Mouse (Mus musculus): ENCODE results near the gene Mettl5. TPM values are rescaled to one million over a fixed set of nuclear protein-coding genes. Genes with fewer than 3 reads are reported as not detected.
A peak's percentile ranks its signal among the peaks of the same experiment; 100 is the strongest.

The Mettl5 gene
- total RNA-seq, 2 experiments from 2014 or later, result 12.8 to 12.9 TPM

DNA sequence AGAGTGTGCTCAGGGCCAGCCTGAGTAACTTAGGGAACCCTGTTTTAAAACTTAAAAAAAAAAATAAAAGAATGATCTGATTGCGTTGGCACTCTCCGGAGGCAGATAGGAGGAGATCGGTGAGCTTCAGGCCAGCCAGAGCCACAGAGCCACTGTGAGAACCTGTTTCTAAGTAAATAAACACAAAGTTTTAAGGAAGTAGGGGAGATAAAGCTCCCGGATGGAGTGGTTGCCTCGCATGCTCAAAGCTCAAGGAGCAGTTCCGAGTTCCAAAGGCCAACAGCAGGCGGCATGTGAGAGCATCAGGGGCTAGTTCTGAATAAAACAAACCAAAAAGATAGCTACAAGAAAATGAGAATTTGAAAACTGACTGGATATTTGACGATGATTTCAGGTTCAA is 29.0 kb downstream of the Mettl5 start:
- no peak for DNase-seq

DNA sequence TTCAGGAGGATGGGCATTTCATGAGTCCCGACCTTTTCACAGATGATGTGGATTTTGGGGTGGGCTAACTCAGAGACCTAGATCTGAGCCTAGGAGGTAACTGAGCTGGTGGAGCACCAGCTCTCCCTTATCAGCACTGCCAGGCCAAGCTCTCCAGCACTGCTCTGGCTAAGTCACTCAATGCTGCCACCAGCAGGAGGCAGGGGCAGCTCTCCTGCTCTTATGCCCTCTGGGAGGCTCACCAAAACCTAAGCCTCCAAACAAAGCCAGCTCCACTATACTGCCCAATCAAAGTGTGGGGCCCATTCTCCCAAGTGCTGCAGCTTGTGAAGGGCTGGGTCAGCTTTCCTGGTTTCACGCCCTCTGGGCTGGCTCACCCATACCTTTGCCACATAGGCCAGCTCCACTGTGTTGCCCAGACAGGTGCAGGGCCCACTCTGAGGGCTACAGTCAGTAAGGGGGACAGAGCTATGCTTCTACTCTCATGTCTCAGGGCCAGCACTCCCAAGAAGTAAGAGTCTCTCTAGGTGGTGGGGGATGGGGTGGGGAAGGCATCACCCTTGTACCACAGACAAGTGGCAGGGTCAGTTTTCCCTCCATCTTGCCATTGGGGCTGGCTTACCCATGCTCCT is 33.9 kb downstream of the Mettl5 start:
- no peak for DNase-seq

DNA sequence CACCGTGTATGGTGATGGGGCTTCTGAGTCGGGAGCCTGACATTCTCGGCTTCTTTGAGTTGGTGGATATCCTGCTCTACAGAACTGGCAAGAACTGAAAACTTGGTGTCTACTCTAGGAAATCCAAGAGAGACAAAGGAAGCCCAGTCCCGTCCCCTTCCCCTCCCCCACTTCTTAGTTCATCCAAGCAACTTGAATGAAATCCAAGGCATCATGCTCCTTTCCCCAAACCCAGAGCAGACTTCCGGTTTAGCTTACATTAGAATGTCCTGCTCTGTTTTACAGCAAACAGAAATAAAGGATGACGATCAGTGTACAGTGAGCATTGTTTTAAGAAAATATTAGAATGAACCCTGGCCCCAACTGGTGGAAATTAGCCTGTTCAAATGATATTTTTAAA is 36.2 kb downstream of the Mettl5 start:
- DNase-seq, result no peak

DNA sequence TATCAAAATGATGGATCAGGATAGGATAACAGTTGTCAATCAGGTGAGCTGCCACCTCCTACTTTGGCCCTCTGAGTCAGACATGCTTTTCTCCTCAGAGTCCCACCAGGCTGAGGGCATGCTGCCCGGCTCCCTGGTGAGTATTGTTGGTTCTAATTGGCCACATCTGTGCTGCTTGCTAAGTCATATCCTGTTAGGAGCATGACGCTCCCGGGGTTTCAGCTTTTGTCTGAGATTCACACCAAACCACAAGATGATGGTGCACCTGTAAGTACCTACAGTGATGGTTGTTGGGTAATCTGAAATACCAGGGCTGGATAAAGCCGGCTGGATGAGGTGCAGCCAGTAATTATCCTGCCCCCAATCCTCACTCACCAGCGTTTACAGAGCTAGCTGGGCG is 45.2 kb downstream of the Mettl5 start:
- no peak for DNase-seq

DNA sequence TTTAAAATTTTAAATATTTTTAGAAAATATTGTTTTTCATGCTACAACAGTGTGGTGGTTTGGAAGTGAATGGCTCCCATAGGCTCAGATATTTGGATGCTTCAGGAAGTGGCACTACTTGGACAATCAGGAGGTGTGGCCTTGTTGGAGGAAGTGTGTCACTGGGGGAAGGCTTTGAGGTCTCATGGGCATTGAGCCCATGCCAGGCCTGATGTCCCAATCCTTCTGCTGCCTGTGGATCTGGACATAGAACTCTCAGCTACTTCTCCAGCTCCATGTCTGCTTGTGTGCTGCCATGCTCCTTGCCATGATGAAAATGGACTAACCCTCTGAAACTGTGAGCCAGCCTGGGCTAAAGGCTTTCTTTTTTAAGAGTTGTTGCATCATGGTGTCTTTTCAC is 46.7 kb downstream of the Mettl5 start:
- DNase-seq, result no peak

DNA sequence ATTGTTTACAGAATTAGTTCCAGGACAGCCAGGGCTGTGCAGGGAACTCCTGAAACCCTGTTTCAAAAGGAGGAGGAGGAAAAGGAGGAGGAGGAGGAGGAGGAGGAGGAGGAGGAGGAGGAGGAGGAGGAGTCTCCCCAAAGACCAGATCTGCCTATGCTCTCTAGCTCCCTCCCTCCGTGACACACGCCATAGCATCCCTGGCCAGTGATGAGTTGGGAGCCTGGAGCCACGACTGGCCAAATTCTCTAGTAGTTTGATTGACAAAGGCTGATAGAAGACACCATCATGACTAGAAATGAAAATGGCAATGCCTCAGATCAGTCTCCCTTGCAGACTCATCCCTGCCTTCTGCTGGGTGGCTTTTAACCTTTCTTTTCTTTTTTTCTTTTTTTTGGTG is 47.4 kb downstream of the Mettl5 start:
- DNase-seq, result no peak

DNA sequence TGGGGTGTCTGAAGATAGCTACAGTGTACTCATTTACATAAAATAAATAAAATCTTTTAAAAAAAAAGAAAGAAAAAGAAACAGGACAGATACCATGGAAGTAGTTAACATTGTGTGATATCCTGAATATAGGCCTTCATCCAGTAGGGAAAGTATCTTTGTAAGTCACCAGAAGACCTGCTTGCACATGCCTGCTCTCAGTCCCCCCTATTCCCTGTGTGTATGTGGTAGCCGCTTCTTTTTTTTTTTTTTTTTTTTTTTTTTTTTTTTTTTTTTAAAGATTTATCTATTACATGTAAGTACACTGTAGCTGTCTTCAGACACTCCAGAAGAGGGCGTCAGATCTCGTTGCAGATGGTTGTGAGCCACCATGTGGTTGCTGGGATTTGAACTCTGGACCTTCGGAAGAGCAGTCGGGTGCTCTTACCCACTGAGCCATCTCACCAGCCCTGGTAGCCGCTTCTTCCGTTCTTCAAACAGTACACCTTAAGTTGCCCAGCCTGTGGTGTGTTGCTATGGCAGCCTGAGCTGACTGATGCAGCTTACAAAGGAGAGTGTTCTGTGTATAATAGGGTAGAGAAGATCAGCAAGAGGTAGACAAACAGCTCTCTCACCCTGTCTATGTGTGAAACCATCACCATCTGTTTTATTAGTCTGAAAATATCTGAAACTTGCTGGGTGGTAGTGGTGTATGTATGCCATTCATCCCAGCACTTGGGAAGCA is 48.0 kb downstream of the Mettl5 start:
- DNase-seq, result no peak

DNA sequence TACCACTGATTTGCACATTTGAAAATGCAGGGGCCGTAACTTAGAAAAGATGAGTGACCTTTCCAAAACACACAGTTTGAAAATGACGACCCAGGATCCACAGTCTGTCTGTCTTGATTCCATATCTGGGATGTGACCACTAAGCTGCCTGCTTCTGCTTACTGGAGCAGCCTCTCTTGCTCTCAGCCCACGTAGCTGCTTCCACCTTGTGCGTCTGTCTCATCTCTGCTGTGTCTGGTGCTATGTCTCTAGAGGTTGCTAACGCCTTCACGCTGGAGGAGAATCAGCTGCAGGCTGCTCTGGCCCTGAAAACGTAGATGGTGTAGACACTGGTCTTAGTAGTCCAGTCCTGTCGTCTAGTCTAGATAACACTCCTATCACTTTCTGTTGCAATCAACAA is 55.3 kb downstream of the Mettl5 start:
- no peak for DNase-seq

DNA sequence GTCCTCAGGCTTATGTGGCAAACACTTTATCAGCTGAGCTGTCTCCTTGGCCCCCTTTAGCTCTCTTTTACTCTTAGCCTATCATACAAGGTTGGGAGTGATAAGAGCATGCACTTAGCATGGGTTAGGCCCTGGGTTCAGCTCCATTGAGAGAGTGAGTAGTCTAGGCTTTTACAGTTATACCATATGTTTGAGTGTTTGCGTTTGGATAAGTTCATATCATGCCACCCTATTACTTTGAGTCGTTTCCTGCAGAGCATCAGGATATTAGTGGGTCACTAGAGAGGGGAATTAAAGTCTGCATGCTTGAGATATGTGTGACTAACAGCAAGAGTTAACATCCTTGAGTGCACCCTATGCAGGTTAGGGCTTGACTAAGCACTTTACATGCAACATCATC is 55.7 kb downstream of the Mettl5 start:
- no peak for DNase-seq

DNA sequence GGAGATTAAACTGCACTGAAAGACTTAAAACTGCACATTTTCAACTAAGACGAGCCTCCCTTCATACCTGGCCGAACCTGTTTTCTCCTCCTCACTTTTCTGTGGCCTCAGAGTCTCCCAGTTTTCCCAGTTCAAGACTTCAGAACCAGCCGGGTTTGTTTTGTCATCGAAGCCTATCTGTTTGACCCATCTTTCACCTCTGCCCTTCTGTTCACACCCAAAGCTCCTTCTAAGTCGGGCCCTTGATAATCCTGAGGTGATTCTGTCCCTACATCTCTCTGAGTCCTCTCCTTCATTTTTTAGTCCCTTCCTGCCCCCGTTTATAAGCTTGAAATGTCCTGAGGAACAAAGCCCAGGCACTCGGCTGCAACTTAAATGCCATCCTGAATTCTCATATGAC is 57.4 kb downstream of the Mettl5 start:
- DNase-seq, result no peak

DNA sequence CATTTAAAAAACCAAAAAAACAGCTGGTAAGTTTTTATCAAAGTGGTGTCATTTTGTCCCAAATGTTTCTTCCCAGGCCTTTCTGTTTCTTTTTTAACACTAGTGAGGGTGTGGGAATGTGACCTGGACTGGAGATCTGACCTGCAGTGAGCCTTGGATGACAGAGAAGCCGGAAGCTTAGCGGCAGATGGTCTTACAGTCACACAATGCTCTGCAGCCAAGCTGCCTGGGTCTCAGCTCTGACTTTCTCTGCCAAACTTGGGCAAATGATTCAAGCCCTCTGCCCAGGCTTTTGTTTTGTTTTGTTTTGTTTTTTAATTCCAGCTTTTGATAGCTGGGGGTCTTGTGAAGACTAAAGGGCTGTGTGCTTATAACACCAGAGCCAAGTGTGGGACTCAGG is 59.0 kb downstream of the Mettl5 start:
- DNase-seq, result no peak

DNA sequence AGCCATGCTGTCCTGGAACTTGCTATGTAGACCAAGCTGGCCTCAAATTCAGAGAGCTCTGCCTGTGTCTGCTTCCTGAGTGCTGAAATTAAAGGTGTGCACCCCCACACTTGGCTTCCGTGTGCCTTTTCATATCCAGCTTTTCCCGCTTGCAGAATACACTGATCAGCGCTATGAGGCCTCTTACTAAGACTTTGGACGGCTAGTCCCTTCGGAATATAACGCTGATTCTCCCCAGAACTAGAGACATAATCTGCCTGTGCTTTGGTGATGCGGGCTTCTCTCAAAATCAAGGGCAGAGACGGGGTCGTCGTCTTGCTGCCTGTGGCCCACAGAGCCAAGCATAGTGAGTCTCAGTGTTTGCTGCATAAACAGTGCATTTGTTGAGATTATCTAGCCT is 59.5 kb downstream of the Mettl5 start:
- no peak for DNase-seq

DNA sequence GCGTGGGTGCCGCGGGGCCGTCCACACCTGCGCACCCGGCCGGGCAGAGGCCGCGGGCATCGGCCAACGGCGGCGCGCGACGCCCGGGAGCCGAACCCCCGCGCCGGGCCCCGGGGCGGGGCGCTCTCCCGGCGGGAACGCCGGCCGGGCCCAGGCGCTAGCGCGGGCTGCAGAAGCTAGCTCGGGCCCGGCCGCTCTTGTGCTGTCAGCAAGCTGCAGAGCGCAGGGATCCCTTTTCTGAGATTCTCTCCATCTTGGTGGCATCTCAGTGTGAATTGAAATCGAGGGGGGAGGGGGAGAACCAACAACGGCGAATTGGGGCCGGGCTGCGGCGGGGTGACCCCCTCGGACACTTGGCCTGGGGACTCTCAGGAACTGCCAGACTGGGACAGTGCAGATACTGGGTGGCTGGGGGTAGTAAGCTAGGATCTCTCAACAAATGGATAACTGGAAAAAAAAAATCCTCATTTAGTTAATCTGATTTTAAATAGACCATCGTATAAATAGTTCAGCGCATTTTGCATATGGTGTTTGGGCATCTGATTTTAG is 62.2 kb downstream of the Mettl5 start:
- DNase-seq, result peak; percentile 24 to 29

DNA sequence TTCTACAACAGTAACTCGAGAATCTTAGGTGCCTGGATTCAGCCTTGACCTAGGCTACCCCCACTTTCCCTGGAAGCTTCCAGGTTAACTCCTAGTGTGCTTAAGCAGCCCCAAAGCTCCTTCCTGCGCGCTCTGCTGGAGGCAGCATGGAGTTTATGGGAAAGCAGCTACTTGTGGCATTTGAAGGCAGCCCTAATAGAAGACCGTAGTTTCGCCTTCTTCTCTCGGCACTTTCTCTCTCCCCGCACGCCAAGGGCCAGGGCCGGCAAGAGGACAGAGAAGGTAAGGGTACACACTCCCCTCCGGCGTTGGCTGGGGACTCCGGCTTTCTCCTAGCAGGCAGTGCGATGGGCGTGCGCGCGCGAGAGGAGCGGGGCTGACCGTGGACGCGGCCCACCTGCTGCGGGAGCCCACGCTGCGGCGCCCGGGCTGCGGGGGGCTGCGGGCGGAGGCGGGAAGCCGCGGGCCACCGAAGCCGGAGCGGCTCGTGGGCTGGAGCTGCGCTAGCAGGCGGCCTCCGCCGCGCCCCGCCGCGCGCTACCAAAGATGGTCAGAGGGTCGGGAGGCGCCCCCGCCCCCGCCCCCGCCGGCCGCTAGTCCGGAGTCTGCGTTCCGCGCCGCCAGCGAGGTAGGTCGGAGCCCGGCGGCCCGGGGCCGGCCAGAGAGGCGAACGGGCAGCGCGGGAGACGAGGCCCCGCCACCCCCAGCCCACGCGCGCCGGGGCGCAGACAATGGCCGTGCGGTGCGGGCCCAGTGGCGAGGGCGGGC is 62.9 kb downstream of the Mettl5 start:
- peak; percentile 28 to 44 for DNase-seq

DNA sequence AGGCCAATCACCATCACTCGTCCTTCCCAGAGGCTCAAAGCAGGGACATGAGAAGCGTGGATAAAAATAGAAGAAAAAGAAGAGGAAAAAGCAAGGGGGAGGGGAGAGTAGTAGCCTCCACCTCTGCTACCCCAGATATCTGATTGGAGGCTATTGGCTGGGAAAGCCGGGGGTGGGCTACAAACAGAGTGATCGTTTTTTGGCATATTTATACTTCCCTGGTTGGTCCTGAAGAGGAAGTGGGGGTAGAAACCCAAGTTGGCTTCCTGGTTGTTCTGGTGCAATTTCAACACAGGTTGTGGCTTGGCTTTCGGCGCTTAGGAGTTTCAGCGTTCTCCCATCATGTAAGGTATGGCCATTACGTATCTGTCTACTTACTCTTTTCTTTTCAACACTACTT is 63.7 kb downstream of the Mettl5 start, which contains the start of gene Klhl23:
Gene Klhl23, plus strand, starts transcription at position 234 of the 400 bp plus-strand sequence.
- no peak for DNase-seq

Other genes starting within 250 kb of the Mettl5 start
- 10 to 100 TPM; 24.7 to 25.7 TPM for gene Bbs5, start 238.4 kb downstream of the Mettl5 start, total RNA-seq (2021)
- gene Klhl41, start 215.5 kb downstream of the Mettl5 start, total RNA-seq (2021), result under 1 TPM; 0.40 to 0.53 TPM
- gene Fastkd1, start 172.1 kb downstream of the Mettl5 start, total RNA-seq (2021), result 10 to 100 TPM; 18.4 to 19.2 TPM
- 10 to 100 TPM; 64.7 to 74.6 TPM for gene Ppig, start 163.1 kb downstream of the Mettl5 start, total RNA-seq (2021)
- gene Ccdc173, start 96.0 kb downstream of the Mettl5 start, total RNA-seq (2021), result 1 to 10 TPM; 2.6 to 3.4 TPM
- 10 to 100 TPM; 23.4 to 24.5 TPM for gene Phospho2, start 96.0 kb downstream of the Mettl5 start, total RNA-seq (2021)
- gene Klhl23, start 63.7 kb downstream of the Mettl5 start, total RNA-seq (2021), result 10 to 100 TPM; 39.3 to 39.9 TPM
- gene Ssb, start 24.1 kb downstream of the Mettl5 start, total RNA-seq (2021), result 100 to 1,000 TPM; 137 to 144 TPM
- 100 to 1,000 TPM; 114 to 122 TPM for gene Ubr3, start 11.6 kb upstream of the Mettl5 start, total RNA-seq (2021)
- under 1 TPM; 0.95 to 0.96 TPM for gene Myo3b, start 153.5 kb upstream of the Mettl5 start, total RNA-seq (2021)